Mouse (Mus musculus): ENCODE data around the gene Kalrn. TPM values are rescaled to one million over a fixed set of nuclear protein-coding genes. Genes with fewer than 3 reads are reported as not detected.
A peak's percentile ranks its signal among the peaks of the same experiment; 100 is the strongest.

Kalrn gene
- polyA plus RNA-seq, 1 experiment from 2014 or later, result 22.4 TPM

- Histone ChIP-seq H3K9me3 (ENCODE audit: control insufficient read depth, low read length) (no peaks in the 10 kb centered on the region), H3K4me1 (replicated peaks; ENCODE audit: control insufficient read depth, insufficient read depth, low read length) (no peaks in the 10 kb centered on the region), H3K9ac (ENCODE audit: low read length) (no peak overlapping the region), H3K4me2 (ENCODE audit: low read depth, low read length, severe bottlenecking) (no peak overlapping the region), H3K27ac (ENCODE audit: low read depth, low read length) (no peak overlapping the region), H3K36me3 (ENCODE audit: control insufficient read depth, insufficient read depth, low read length) (no peaks in the 10 kb centered on the region), H3K4me3 (ENCODE audit: low read depth, low read length) (no peak overlapping the region), H3K27me3 (ENCODE audit: control insufficient read depth, insufficient read depth, low read length) (no peaks in the 10 kb centered on the region)
- ATAC-seq (replicated peaks; ENCODE audit: low FRiP score) (no peak), DNase-seq (ENCODE audit: low spot score) (no peak)
- 34% methylated on average over 3 of the region's 3 CpGs for WGBS
These were observed 155.4 kb downstream of the Kalrn start for GRCm38 (mm10) chr16:34417966-34418365.

- Histone ChIP-seq H3K27ac (ENCODE audit: low read depth, low read length) (no peak overlapping the region), H3K4me3 (ENCODE audit: low read depth, low read length) (no peak overlapping the region), H3K9me3 (ENCODE audit: control insufficient read depth, low read length) (no peaks in the 10 kb centered on the region), H3K4me2 (ENCODE audit: low read depth, low read length, severe bottlenecking) (no peak overlapping the region), H3K4me1 (replicated peaks; ENCODE audit: control insufficient read depth, insufficient read depth, low read length) (no peaks in the 10 kb centered on the region), H3K9ac (ENCODE audit: low read length) (no peak overlapping the region), H3K27me3 (ENCODE audit: control insufficient read depth, insufficient read depth, low read length) (no peaks in the 10 kb centered on the region), H3K36me3 (ENCODE audit: control insufficient read depth, insufficient read depth, low read length) (no peaks in the 10 kb centered on the region)
- ATAC-seq (replicated peaks; ENCODE audit: low FRiP score), result no peak
- WGBS, result 82% methylated on average over 3 of the region's 3 CpGs
- no peak for DNase-seq (ENCODE audit: low spot score)
These were observed 155.9 kb downstream of the Kalrn start for GRCm38 (mm10) chr16:34417383-34417782.

- Histone ChIP-seq H3K4me2 (ENCODE audit: low read depth, low read length, severe bottlenecking) (no peak overlapping the region), H3K9ac (ENCODE audit: low read length) (no peak overlapping the region), H3K9me3 (ENCODE audit: control insufficient read depth, low read length) (no peaks in the 10 kb centered on the region), H3K4me1 (replicated peaks; ENCODE audit: control insufficient read depth, insufficient read depth, low read length) (no peaks in the 10 kb centered on the region), H3K27me3 (ENCODE audit: control insufficient read depth, insufficient read depth, low read length) (no peaks in the 10 kb centered on the region), H3K36me3 (ENCODE audit: control insufficient read depth, insufficient read depth, low read length) (no peaks in the 10 kb centered on the region), H3K27ac (ENCODE audit: low read depth, low read length) (no peak overlapping the region), H3K4me3 (ENCODE audit: low read depth, low read length) (no peak overlapping the region)
- no peak for ATAC-seq (replicated peaks; ENCODE audit: low FRiP score)
- no peak for DNase-seq (ENCODE audit: low spot score)
- WGBS, result 75% methylated on average over 7 of the region's 7 CpGs
These were observed 158.8 kb downstream of the Kalrn start for GRCm38 (mm10) chr16:34414581-34414980.

GRCm38 (mm10) chr16:34413868-34414333, 159.4 kb downstream of the Kalrn start:
- ATAC-seq (replicated peaks; ENCODE audit: low FRiP score), result no peak
- Histone ChIP-seq H3K4me1 (replicated peaks; ENCODE audit: control insufficient read depth, insufficient read depth, low read length) (no peaks in the 10 kb centered on the region), H3K36me3 (ENCODE audit: control insufficient read depth, insufficient read depth, low read length) (no peaks in the 10 kb centered on the region), H3K4me3 (ENCODE audit: low read depth, low read length) (no peak overlapping the region), H3K27ac (ENCODE audit: low read depth, low read length) (0 out of 2 replicates have a peak overlapping the region, but pooled peaks have one; percentile 26), H3K9ac (ENCODE audit: low read length) (no peak overlapping the region), H3K27me3 (ENCODE audit: control insufficient read depth, insufficient read depth, low read length) (no peaks in the 10 kb centered on the region), H3K9me3 (ENCODE audit: control insufficient read depth, low read length) (no peaks in the 10 kb centered on the region), H3K4me2 (ENCODE audit: low read depth, low read length, severe bottlenecking) (no peak overlapping the region)
- WGBS, result 41% methylated on average over 10 of the region's 10 CpGs
- DNase-seq (ENCODE audit: low spot score), result no peak

- Histone ChIP-seq H3K4me1 (replicated peaks; ENCODE audit: control insufficient read depth, insufficient read depth, low read length) (no peaks in the 10 kb centered on the region), H3K27me3 (ENCODE audit: control insufficient read depth, insufficient read depth, low read length) (no peaks in the 10 kb centered on the region), H3K36me3 (ENCODE audit: control insufficient read depth, insufficient read depth, low read length) (no peaks in the 10 kb centered on the region), H3K4me3 (ENCODE audit: low read depth, low read length) (no peak overlapping the region), H3K9ac (ENCODE audit: low read length) (no peak overlapping the region), H3K27ac (ENCODE audit: low read depth, low read length) (no peak overlapping the region), H3K9me3 (ENCODE audit: control insufficient read depth, low read length) (no peaks in the 10 kb centered on the region), H3K4me2 (ENCODE audit: low read depth, low read length, severe bottlenecking) (no peak overlapping the region)
- WGBS, result 93% methylated on average over 8 of the region's 8 CpGs
- DNase-seq (ENCODE audit: low spot score), result no peak
- ATAC-seq (replicated peaks; ENCODE audit: low FRiP score), result no peak
These were observed 166.3 kb downstream of the Kalrn start for GRCm38 (mm10) chr16:34407036-34407435.

- Histone ChIP-seq H3K4me1 (replicated peaks; ENCODE audit: control insufficient read depth, insufficient read depth, low read length) (no peaks in the 10 kb centered on the region), H3K4me2 (ENCODE audit: low read depth, low read length, severe bottlenecking) (no peak overlapping the region), H3K4me3 (ENCODE audit: low read depth, low read length) (no peak overlapping the region), H3K36me3 (ENCODE audit: control insufficient read depth, insufficient read depth, low read length) (no peaks in the 10 kb centered on the region), H3K9me3 (ENCODE audit: control insufficient read depth, low read length) (no peaks in the 10 kb centered on the region), H3K27me3 (ENCODE audit: control insufficient read depth, insufficient read depth, low read length) (no peaks in the 10 kb centered on the region), H3K27ac (ENCODE audit: low read depth, low read length) (no peak overlapping the region), H3K9ac (ENCODE audit: low read length) (no peak overlapping the region)
- DNase-seq (ENCODE audit: low spot score) (no peak), ATAC-seq (replicated peaks; ENCODE audit: low FRiP score) (no peak)
- 86% methylated on average over 5 of the region's 5 CpGs for WGBS
These were observed 168.2 kb downstream of the Kalrn start for GRCm38 (mm10) chr16:34405094-34405493.

GRCm38 (mm10) chr16:34401216-34401615, 172.1 kb downstream of the Kalrn start:
- H3K9me3 ChIP-seq (ENCODE audit: control insufficient read depth, low read length), result no peaks in the 10 kb centered on the region
- H3K27me3 ChIP-seq (ENCODE audit: control insufficient read depth, insufficient read depth, low read length), result no peaks in the 10 kb centered on the region
- no peaks in the 10 kb centered on the region for H3K4me1 ChIP-seq (replicated peaks; ENCODE audit: control insufficient read depth, insufficient read depth, low read length)
- no peak for DNase-seq (ENCODE audit: low spot score)
- 71% methylated on average over 1 of the region's 1 CpGs for WGBS
- no peak overlapping the region for H3K27ac ChIP-seq (ENCODE audit: low read depth, low read length)
- H3K4me2 ChIP-seq (ENCODE audit: low read depth, low read length, severe bottlenecking), result no peak overlapping the region
- no peak overlapping the region for H3K4me3 ChIP-seq (ENCODE audit: low read depth, low read length)
- H3K36me3 ChIP-seq (ENCODE audit: control insufficient read depth, insufficient read depth, low read length), result no peaks in the 10 kb centered on the region
- no peak overlapping the region for H3K9ac ChIP-seq (ENCODE audit: low read length)
- no peak for ATAC-seq (replicated peaks; ENCODE audit: low FRiP score)

- Histone ChIP-seq H3K9ac (ENCODE audit: low read length) (no peak overlapping the region), H3K27me3 (ENCODE audit: control insufficient read depth, insufficient read depth, low read length) (no peaks in the 10 kb centered on the region), H3K4me3 (ENCODE audit: low read depth, low read length) (no peak overlapping the region), H3K4me1 (replicated peaks; ENCODE audit: control insufficient read depth, insufficient read depth, low read length) (no peaks in the 10 kb centered on the region), H3K36me3 (ENCODE audit: control insufficient read depth, insufficient read depth, low read length) (no peaks in the 10 kb centered on the region), H3K4me2 (ENCODE audit: low read depth, low read length, severe bottlenecking) (no peak overlapping the region), H3K27ac (ENCODE audit: low read depth, low read length) (no peak overlapping the region), H3K9me3 (ENCODE audit: control insufficient read depth, low read length) (no peaks in the 10 kb centered on the region)
- DNase-seq (ENCODE audit: low spot score) (peak; percentile 69), ATAC-seq (replicated peaks; ENCODE audit: low FRiP score) (no peak)
- 49% methylated on average over 13 of the region's 13 CpGs for WGBS
These were observed 173.1 kb downstream of the Kalrn start for GRCm38 (mm10) chr16:34400102-34400728.

GRCm38 (mm10) chr16:34395221-34395811, 178.0 kb downstream of the Kalrn start:
- H3K9me3 ChIP-seq (ENCODE audit: control insufficient read depth, low read length), result no peaks in the 10 kb centered on the region
- no peaks in the 10 kb centered on the region for H3K27me3 ChIP-seq (ENCODE audit: control insufficient read depth, insufficient read depth, low read length)
- H3K4me2 ChIP-seq (ENCODE audit: low read depth, low read length, severe bottlenecking), result no peak overlapping the region
- H3K36me3 ChIP-seq (ENCODE audit: control insufficient read depth, insufficient read depth, low read length), result no peaks in the 10 kb centered on the region
- H3K9ac ChIP-seq (ENCODE audit: low read length), result no peak overlapping the region
- ATAC-seq (replicated peaks; ENCODE audit: low FRiP score), result no peak
- no peak overlapping the region for H3K27ac ChIP-seq (ENCODE audit: low read depth, low read length)
- DNase-seq (ENCODE audit: low spot score), result no peak
- no peak overlapping the region for H3K4me3 ChIP-seq (ENCODE audit: low read depth, low read length)
- H3K4me1 ChIP-seq (replicated peaks; ENCODE audit: control insufficient read depth, insufficient read depth, low read length), result no peaks in the 10 kb centered on the region
